Mouse (Mus musculus): ENCODE data around the gene Ube2e3.

GRCm38 (mm10) chr2:78845274-78845673, 22.6 kb upstream of the Ube2e3 start:
- TF ChIP-seq CTCF (IDR thresholded peaks at IDR 0.05; ENCODE audit: borderline replicate concordance, extremely low read depth, insufficient read depth, insufficient read length) (no peak), POLR2A (IDR thresholded peaks at IDR 0.05; ENCODE audit: borderline replicate concordance, extremely low read depth, insufficient read depth, insufficient read length, poor library complexity, severe bottlenecking) (no peak)

Measured in brain, embryonic 14.5 days (tissue).